ENCODE assay signal across 9 mouse cellular contexts in the genomic region with DNA sequence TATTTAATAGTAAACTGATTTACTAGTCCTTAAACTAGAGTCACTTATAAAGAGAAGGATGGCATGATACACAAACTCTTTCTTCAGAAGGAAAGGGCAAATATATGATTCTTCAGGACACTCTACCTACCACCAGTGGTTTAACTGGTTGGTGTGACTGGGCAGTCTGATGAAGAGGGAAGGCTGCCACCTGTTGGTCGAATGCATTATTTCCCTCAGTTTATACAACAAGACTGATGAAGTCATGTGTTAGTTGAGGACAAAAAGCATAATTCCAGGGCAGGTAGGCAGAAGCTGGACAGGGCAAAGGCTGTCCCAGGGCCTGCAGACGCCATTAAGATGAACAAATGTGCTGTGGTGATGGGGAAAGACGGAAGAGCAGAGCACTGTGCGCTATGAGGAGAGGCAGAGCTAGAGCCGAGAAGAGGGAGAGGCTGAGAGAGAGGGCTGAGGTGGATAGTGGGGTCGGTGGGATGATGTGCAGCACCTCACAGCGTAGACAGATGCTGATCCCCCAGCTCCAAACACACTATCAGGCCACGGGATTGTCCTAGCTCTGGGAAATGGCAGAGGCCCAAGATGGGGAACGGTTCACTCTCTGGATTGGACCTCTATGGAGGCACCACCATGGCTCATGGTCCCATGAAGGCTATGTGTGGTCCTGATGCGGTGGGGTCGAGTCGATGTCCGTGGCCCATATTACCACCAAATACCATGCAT. TPM values are rescaled to one million over a fixed set of nuclear protein-coding genes. Genes with fewer than 3 reads are reported as not detected.
DNase-seq lines count a peak whose midpoint lies in the region; ATAC-seq and TF ChIP-seq lines count a peak whose summit lies in the region.
"Had no signal": no experiment of that assay in that cellular context is flagged by ENCODE, and none has a peak within 500 bp of the region (broad histone marks: within the 10 kb centered on the region; RNA-seq: fewer than 3 reads in every experiment).

No protein-coding gene starts in this region.

- TF ChIP-seq EP300 in CH12.LX (IDR thresholded peaks at IDR 0.05; ENCODE audit: low read length): no peak

- peak; percentile 63 to 85 for TF ChIP-seq CTCF in CH12.LX (conservative IDR thresholded peaks at IDR 0.05 in 1 of 2, IDR thresholded peaks at IDR 0.05 in 1 of 2; ENCODE audit: low read depth in 2 of 2, low read length in 2 of 2)
- TF ChIP-seq CTCF in brain, embryonic 14.5 days (IDR thresholded peaks at IDR 0.05; ENCODE audit: borderline replicate concordance, extremely low read depth, insufficient read depth, insufficient read length): peak; percentile 61; the same call in 1 of the 2 replicates

- TF ChIP-seq POLR2A in CH12.LX (IDR thresholded peaks at IDR 0.05; ENCODE audit: low read depth, low read length): no peak
- no peak for TF ChIP-seq POLR2A in brain, embryonic 14.5 days (IDR thresholded peaks at IDR 0.05; ENCODE audit: borderline replicate concordance, extremely low read depth, insufficient read depth, insufficient read length, poor library complexity, severe bottlenecking)

- H3K4me1 ChIP-seq in intestine, embryonic 14.5 days (replicated peaks; ENCODE audit: control insufficient read depth, insufficient read depth, low read length): peaks cover 17% of the 10 kb centered on the region
- peaks cover 9% of the 10 kb centered on the region for H3K4me1 ChIP-seq in intestine, embryonic 16.5 days (ENCODE audit: control insufficient read depth, insufficient read depth, low read length)
- H3K4me1 ChIP-seq in CH12.LX (ENCODE audit: control insufficient read depth in 1 of 2, insufficient read depth in 2 of 2): peaks cover 3 to 10% of the 10 kb centered on the region in 2 experiments

- H3K36me3 ChIP-seq in intestine, embryonic 14.5 days (ENCODE audit: control insufficient read depth, insufficient read depth, low read length): peaks cover 16% of the 10 kb centered on the region
- H3K36me3 ChIP-seq in intestine, embryonic 16.5 days (ENCODE audit: control insufficient read depth, insufficient read depth, low read length): no peaks in the 10 kb centered on the region; the same call in 1 of the 2 replicates
- H3K36me3 ChIP-seq in CH12.LX (replicated peaks in 1 of 2; ENCODE audit: control insufficient read depth in 1 of 2, insufficient read depth in 1 of 2, low read length in 1 of 2): peaks cover 0 to 6% of the 10 kb centered on the region in 2 experiments

- H3K79me2 ChIP-seq in CH12.LX (replicated peaks; ENCODE audit: control insufficient read depth, extremely low read depth, insufficient read depth, poor library complexity, severe bottlenecking): no peaks in the 10 kb centered on the region; the same call in 1 of the 2 replicates

- TF ChIP-seq RAD21 in CH12.LX (IDR thresholded peaks at IDR 0.05; ENCODE audit: low read depth, low read length): peak; percentile 78

- no peak overlapping the region for H3K9ac ChIP-seq in intestine, embryonic 14.5 days (ENCODE audit: low read length)
- H3K9ac ChIP-seq in intestine, embryonic 16.5 days (ENCODE audit: low read depth, low read length): no peak overlapping the region
- no peak overlapping the region for H3K9ac ChIP-seq in CH12.LX (ENCODE audit: insufficient read depth, low read depth)
- H3K9ac ChIP-seq: lung, embryonic 15.5 days had no signal

- H3K27ac ChIP-seq in intestine, embryonic 14.5 days (ENCODE audit: low read depth): no peak overlapping the region
- H3K27ac ChIP-seq in intestine, embryonic 16.5 days (ENCODE audit: low read length): no peak overlapping the region
- no peak overlapping the region for H3K27ac ChIP-seq in CH12.LX (ENCODE audit: insufficient read depth, low read depth)
- H3K27ac ChIP-seq: lung, embryonic 15.5 days had no signal

- H3K27me3 ChIP-seq in intestine, embryonic 14.5 days (replicated peaks; ENCODE audit: control insufficient read depth, insufficient read depth, low read length): no peaks in the 10 kb centered on the region
- no peaks in the 10 kb centered on the region for H3K27me3 ChIP-seq in intestine, embryonic 16.5 days (replicated peaks; ENCODE audit: control insufficient read depth, insufficient read depth, low read length)
- no peaks in the 10 kb centered on the region for H3K27me3 ChIP-seq in CH12.LX (replicated peaks)

- H3K4me3 ChIP-seq in intestine, embryonic 14.5 days (ENCODE audit: low read depth, low read length): no peak overlapping the region
- H3K4me3 ChIP-seq in intestine, embryonic 16.5 days (ENCODE audit: low read length): no peak overlapping the region
- H3K4me3 ChIP-seq in CH12.LX (replicated peaks in 1 of 3; ENCODE audit: low read depth in 2 of 3, low read length in 2 of 3, poor library complexity in 1 of 3): no peak overlapping the region
- H3K4me3 ChIP-seq: lung, embryonic 15.5 days had no signal

- no peaks in the 10 kb centered on the region for H3K9me3 ChIP-seq in intestine, embryonic 14.5 days (ENCODE audit: control insufficient read depth, low read length)
- no peaks in the 10 kb centered on the region for H3K9me3 ChIP-seq in intestine, embryonic 16.5 days (ENCODE audit: control insufficient read depth, low read length)
- no peaks in the 10 kb centered on the region for H3K9me3 ChIP-seq in CH12.LX (replicated peaks; ENCODE audit: low read length)
- H3K9me3 ChIP-seq: lung, embryonic 15.5 days had no signal

- peak; percentile 79 for DNase-seq in intestine, embryonic 14.5 days (ENCODE audit: low spot score)
- peak; percentile 72 for DNase-seq in CH12.LX (ENCODE audit: extremely low read depth)
- peak; percentile 68 for DNase-seq in brain, embryonic 14.5 days (ENCODE audit: low read depth)
- DNase-seq in forelimb bud, embryonic 11.5 days (ENCODE audit: low read depth, low spot score): peak; percentile 76
- DNase-seq in layer of hippocampus, postnatal 10 days (ENCODE audit: low spot score in 2 of 2): peak; percentile 72 to 79
- DNase-seq in yolk sac, embryonic 10.5 days (ENCODE audit: low spot score): no peak

- no peak for ATAC-seq in intestine, embryonic 14.5 days (replicated peaks; ENCODE audit: low FRiP score, low TSS enrichment, low read depth)
- ATAC-seq in intestine, embryonic 16.5 days: no peak
- peak; percentile 24; the same call in 1 of the 2 replicates for ATAC-seq in monocyte, adult 5-6 weeks (replicated peaks; ENCODE audit: insufficient number of reproducible peaks, low FRiP score, low TSS enrichment, poor library complexity, severe bottlenecking)

- dilution Hi-C loops in CH12.LX (cut with MboI; ENCODE audit: extremely low pct_ligation_motif_present, extremely low pct_unique_long_range_greater_than_20kb, low sequenced_read_pairs): no loop called here

- H3K4me2 ChIP-seq in intestine, embryonic 14.5 days (ENCODE audit: low read length): no peak overlapping the region
- H3K4me2 ChIP-seq in intestine, embryonic 16.5 days (ENCODE audit: low read depth, low read length): no peak overlapping the region
- no peak overlapping the region for H3K4me2 ChIP-seq in CH12.LX (ENCODE audit: insufficient read depth, low read depth, poor library complexity, severe bottlenecking)
- H3K4me2 ChIP-seq: lung, embryonic 15.5 days had no signal

- in situ Hi-C loops in CH12.LX (cut with MboI; ENCODE audit: low pct_ligation_motif_present, low pct_unique_long_range_greater_than_20kb, low sequenced_read_pairs): loop anchor here (5.0 kb wide), 1 partner anchor 257 kb away; no protein-coding TSS in a partner anchor

- WGBS in intestine, embryonic 14.5 days: 55% methylated on average over 13 of the region's 13 CpGs
- WGBS in intestine, embryonic 16.5 days: 62% methylated on average over 13 of the region's 13 CpGs

TF ChIP-seq in CH12.LX, 34 proteins besides CTCF, POLR2A, EP300 and RAD21:
- TF ChIP-seq MYC (IDR thresholded peaks at IDR 0.05; ENCODE audit: low read depth, low read length): 0 out of 2 replicates have a peak, but pooled peaks have one; percentile 25
- no peak for TF ChIP-seq ZKSCAN1 (IDR thresholded peaks at IDR 0.05; ENCODE audit: borderline replicate concordance, low read depth, low read length)
- TF ChIP-seq SMC3 (IDR thresholded peaks at IDR 0.05; ENCODE audit: low read depth, low read length): peak; percentile 83
- TF ChIP-seq ZNF384 (IDR thresholded peaks at IDR 0.05; ENCODE audit: low read depth, low read length): no peak
- TF ChIP-seq UBTF (IDR thresholded peaks at IDR 0.05; ENCODE audit: low read depth, low read length): no peak

RNA-seq across cellular contexts. Expression of a gene that starts 2.3 kb away (rescaled TPM):
- polyA plus RNA-seq in intestine, embryonic 14.5 days (2014; fragmentation: Nextera tagmentation; extraction: Ambion mirVana): 21.3 and 26.0 TPM in 2 replicates
- 17.5 and 20.7 TPM in 2 replicates for polyA plus RNA-seq in intestine, embryonic 16.5 days (2015; fragmentation: Nextera tagmentation; extraction: Ambion mirVana)
- 30.5 and 38.7 TPM in 2 replicates for total RNA-seq in CH12.LX (2012; rRNA removed)
- total RNA-seq in CH12.LX (2014; rRNA removed): 16.9 and 21.3 TPM in 2 replicates
- polyA plus RNA-seq in CH12.LX (2012; ENCODE audit: insufficient read length, low read depth): 32.3 and 42.8 TPM in 2 replicates
- 2.3 and 3.2 TPM in 2 replicates for polyA plus RNA-seq in brain, embryonic 14.5 days (2012; rRNA removed)
- total RNA-seq in layer of hippocampus, postnatal 10 days (2021): 1 to 10 TPM; 3.1 to 3.3 TPM
- total RNA-seq in monocyte, adult 5-6 weeks (2017): 27.1 to 48.1 TPM (median 30.7 TPM) in 3 replicates

RNA-seq across cellular contexts. Expression of a gene that starts 43.3 kb away (rescaled TPM):
- polyA plus RNA-seq in intestine, embryonic 14.5 days (2014; fragmentation: Nextera tagmentation; extraction: Ambion mirVana): 31.1 and 31.3 TPM in 2 replicates
- polyA plus RNA-seq in intestine, embryonic 16.5 days (2015; fragmentation: Nextera tagmentation; extraction: Ambion mirVana): 22.3 and 24.8 TPM in 2 replicates
- total RNA-seq in CH12.LX (2012; rRNA removed): 2.5 and 3.1 TPM in 2 replicates
- total RNA-seq in CH12.LX (2014; rRNA removed): 1.5 and 1.6 TPM in 2 replicates
- polyA plus RNA-seq in CH12.LX (2012; ENCODE audit: insufficient read length, low read depth): 3.9 and 4.4 TPM in 2 replicates
- polyA plus RNA-seq in brain, embryonic 14.5 days (2012; rRNA removed): 47.0 and 48.5 TPM in 2 replicates
- 10 to 100 TPM; 53.0 to 60.4 TPM for total RNA-seq in layer of hippocampus, postnatal 10 days (2021)
- total RNA-seq in monocyte, adult 5-6 weeks (2017): 6.2 to 19.5 TPM (median 10.7 TPM) in 3 replicates
